Mouse (Mus musculus): ENCODE results near the gene Atp6v1g2. TPM values are rescaled to one million over a fixed set of nuclear protein-coding genes. Genes with fewer than 3 reads are reported as not detected.

The Atp6v1g2 gene
- 4.1 and 4.3 TPM in 2 replicates for polyA plus RNA-seq (2015; fragmentation: Nextera tagmentation; extraction: Ambion mirVana)

GRCm38 (mm10) chr17:35233114-35233980, at the start of gene Atp6v1g2:
TSS of gene Atp6v1g2 (plus strand) at chr17:35233660.
- 43% methylated on average over 18 of the region's 18 CpGs for WGBS
- no peaks in the 10 kb centered on the region; the same call in 1 of the 2 replicates for H3K4me1 ChIP-seq (replicated peaks; ENCODE audit: control insufficient read depth, insufficient read depth, low read length)
- no peaks in the 10 kb centered on the region for H3K9me3 ChIP-seq (ENCODE audit: control insufficient read depth)
- no peak for TF ChIP-seq CTCF (IDR thresholded peaks at IDR 0.05; ENCODE audit: low read depth)
- ATAC-seq, result no peak
- peak within 1 kb of the TSS; percentile 61 for H3K4me3 ChIP-seq (ENCODE audit: low read depth, low read length)
- peak within 1 kb of the TSS; percentile 72 for H3K9ac ChIP-seq (ENCODE audit: low read depth, low read length)
- no peaks in the 10 kb centered on the region for H3K27me3 ChIP-seq (replicated peaks; ENCODE audit: control insufficient read depth, insufficient read depth, low read length)
- peak within 1 kb of the TSS; percentile 84 for H3K4me2 ChIP-seq (replicated peaks; ENCODE audit: low read depth)
- H3K36me3 ChIP-seq (ENCODE audit: control insufficient read depth, insufficient read depth), result peaks cover 48% of the 10 kb centered on the region
- H3K27ac ChIP-seq (ENCODE audit: low read depth, low read length), result peak within 1 kb of the TSS; percentile 91

GRCm38 (mm10) chr17:35185639-35186611, 47.5 kb upstream of the Atp6v1g2 start:
- Histone ChIP-seq H3K9ac (ENCODE audit: low read depth, low read length) (0 out of 2 replicates have a peak overlapping the region, but pooled peaks have one; percentile 43), H3K4me2 (replicated peaks; ENCODE audit: low read depth) (peak overlapping the region; percentile 63), H3K27me3 (replicated peaks; ENCODE audit: control insufficient read depth, insufficient read depth, low read length) (no peaks in the 10 kb centered on the region), H3K4me1 (replicated peaks; ENCODE audit: control insufficient read depth, insufficient read depth, low read length) (no peaks in the 10 kb centered on the region), H3K27ac (ENCODE audit: low read depth, low read length) (peak overlapping the region; percentile 41; the same call in 1 of the 2 replicates), H3K4me3 (ENCODE audit: low read depth, low read length) (peak overlapping the region; percentile 49), H3K36me3 (ENCODE audit: control insufficient read depth, insufficient read depth) (no peaks in the 10 kb centered on the region), H3K9me3 (ENCODE audit: control insufficient read depth) (no peaks in the 10 kb centered on the region)
- WGBS, result 2% methylated on average over 18 of the region's 18 CpGs
- ATAC-seq, result peak; percentile 55; the same call in 1 of the 2 replicates
- TF ChIP-seq CTCF (IDR thresholded peaks at IDR 0.05; ENCODE audit: low read depth), result no peak

- Histone ChIP-seq H3K4me3 (ENCODE audit: low read depth, low read length) (peak overlapping the region; percentile 49), H3K27ac (ENCODE audit: low read depth, low read length) (0 out of 2 replicates have a peak overlapping the region, but pooled peaks have one; percentile 41), H3K4me2 (replicated peaks; ENCODE audit: low read depth) (peak overlapping the region; percentile 63), H3K9ac (ENCODE audit: low read depth, low read length) (no peak overlapping the region), H3K4me1 (replicated peaks; ENCODE audit: control insufficient read depth, insufficient read depth, low read length) (no peaks in the 10 kb centered on the region), H3K9me3 (ENCODE audit: control insufficient read depth) (no peaks in the 10 kb centered on the region), H3K27me3 (replicated peaks; ENCODE audit: control insufficient read depth, insufficient read depth, low read length) (no peaks in the 10 kb centered on the region), H3K36me3 (ENCODE audit: control insufficient read depth, insufficient read depth) (no peaks in the 10 kb centered on the region)
- TF ChIP-seq CTCF (IDR thresholded peaks at IDR 0.05; ENCODE audit: low read depth), result no peak
- peak; percentile 20; the same call in 1 of the 2 replicates for ATAC-seq
- whole genome bisulfite sequencing, result 3% methylated on average over 4 of the region's 4 CpGs
These were observed 46.8 kb upstream of the Atp6v1g2 start for GRCm38 (mm10) chr17:35186681-35187080.

GRCm38 (mm10) chr17:35187345-35187744, 46.1 kb upstream of the Atp6v1g2 start:
- no peak for TF ChIP-seq CTCF (IDR thresholded peaks at IDR 0.05; ENCODE audit: low read depth)
- Histone ChIP-seq H3K36me3 (ENCODE audit: control insufficient read depth, insufficient read depth) (no peaks in the 10 kb centered on the region), H3K27me3 (replicated peaks; ENCODE audit: control insufficient read depth, insufficient read depth, low read length) (no peaks in the 10 kb centered on the region), H3K9ac (ENCODE audit: low read depth, low read length) (no peak overlapping the region), H3K4me2 (replicated peaks; ENCODE audit: low read depth) (no peak overlapping the region), H3K4me3 (ENCODE audit: low read depth, low read length) (no peak overlapping the region), H3K4me1 (replicated peaks; ENCODE audit: control insufficient read depth, insufficient read depth, low read length) (no peaks in the 10 kb centered on the region), H3K27ac (ENCODE audit: low read depth, low read length) (no peak overlapping the region), H3K9me3 (ENCODE audit: control insufficient read depth) (no peaks in the 10 kb centered on the region)
- WGBS, result 69% methylated on average over 4 of the region's 4 CpGs
- no peak for ATAC-seq

- no peak within 1 kb of the TSS for H3K4me3 ChIP-seq (ENCODE audit: low read depth, low read length)
- H3K4me2 ChIP-seq (replicated peaks; ENCODE audit: low read depth), result no peak within 1 kb of the TSS
- no peak within 1 kb of the TSS for H3K27ac ChIP-seq (ENCODE audit: low read depth, low read length)
- H3K9ac ChIP-seq (ENCODE audit: low read depth, low read length), result no peak within 1 kb of the TSS
- H3K4me1 ChIP-seq (replicated peaks; ENCODE audit: control insufficient read depth, insufficient read depth, low read length), result no peaks in the 10 kb centered on the region
- no peak for TF ChIP-seq CTCF (IDR thresholded peaks at IDR 0.05; ENCODE audit: low read depth)
- H3K36me3 ChIP-seq (ENCODE audit: control insufficient read depth, insufficient read depth), result no peaks in the 10 kb centered on the region
- no peaks in the 10 kb centered on the region for H3K9me3 ChIP-seq (ENCODE audit: control insufficient read depth)
- no peaks in the 10 kb centered on the region for H3K27me3 ChIP-seq (replicated peaks; ENCODE audit: control insufficient read depth, insufficient read depth, low read length)
- WGBS, result 60% methylated on average over 7 of the region's 7 CpGs
- no peak for ATAC-seq
These were observed 45.4 kb upstream of the Atp6v1g2 start, which contains the start of gene Lst1 for GRCm38 (mm10) chr17:35187959-35188610. TSS of gene Lst1 (minus strand) at chr17:35188439.
